Mouse (Mus musculus): Measurements from ENCODE around the gene Rita1. TPM values are rescaled to one million over a fixed set of nuclear protein-coding genes. Genes with fewer than 3 reads are reported as not detected.

The Rita1 gene
- polyA plus RNA-seq, 1 experiment from 2014 or later: 25.1 TPM

DNA sequence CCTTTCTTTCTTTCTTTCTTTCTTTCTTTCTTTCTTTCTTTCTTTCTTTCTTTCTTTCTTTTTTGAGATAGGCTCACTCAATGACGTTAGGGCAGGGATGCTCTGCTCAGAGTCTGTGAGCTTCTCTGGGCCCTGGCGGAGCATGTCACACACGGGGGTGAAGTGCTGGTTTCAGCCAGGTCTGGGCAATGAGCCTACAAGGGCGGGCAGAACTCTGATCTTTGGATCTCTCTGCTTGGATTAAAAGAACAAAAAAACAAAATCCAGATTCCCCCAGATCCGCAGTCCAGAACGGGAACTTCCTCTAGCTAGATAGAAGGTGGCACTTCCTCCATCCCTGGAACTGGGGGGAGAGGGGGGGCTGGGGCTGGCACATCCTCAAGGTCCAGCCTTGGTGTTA, 33.5 kb upstream of the Rita1 start:
- Histone ChIP-seq H3K27me3 (peaks cover 51% of the 10 kb centered on the region), H3K9ac (no peak overlapping the region), H3K36me3 (no peaks in the 10 kb centered on the region), H3K4me3 (no peak overlapping the region), H3K4me2 (no peak overlapping the region), H3K4me1 (replicated peaks) (peaks cover 11% of the 10 kb centered on the region), H3K27ac (replicated peaks) (no peak overlapping the region), H3K9me3 (no peaks in the 10 kb centered on the region)
- 73% methylated on average over 6 of the region's 6 CpGs for WGBS
- ATAC-seq (ENCODE audit: low read depth): no peak

DNA sequence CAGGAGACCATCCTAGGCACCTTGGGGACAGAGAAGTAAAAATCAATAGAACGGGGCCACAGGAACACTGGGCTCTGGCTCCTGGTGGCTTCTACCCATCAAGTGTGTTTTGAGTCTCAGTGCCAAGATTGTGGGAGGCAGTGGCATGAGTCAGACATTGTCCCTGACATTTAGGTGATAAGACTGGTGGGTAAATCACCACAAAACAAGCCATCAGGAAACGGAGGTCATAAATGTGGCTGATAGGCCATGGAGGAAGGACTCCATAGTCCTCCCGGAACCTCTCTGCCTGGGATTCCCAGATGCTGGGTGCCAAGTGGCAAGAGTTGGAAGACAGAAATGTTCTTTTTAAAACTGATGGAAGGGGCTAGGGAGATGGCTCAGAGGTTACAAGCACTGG, 31.8 kb upstream of the Rita1 start:
- H3K4me1 ChIP-seq (replicated peaks): peaks cover 9% of the 10 kb centered on the region
- H3K9me3 ChIP-seq: no peaks in the 10 kb centered on the region
- H3K27ac ChIP-seq (replicated peaks): no peak overlapping the region
- no peak overlapping the region for H3K4me2 ChIP-seq
- no peaks in the 10 kb centered on the region for H3K36me3 ChIP-seq
- no peak for ATAC-seq (ENCODE audit: low read depth)
- peaks cover 36% of the 10 kb centered on the region for H3K27me3 ChIP-seq
- WGBS: 77% methylated on average over 3 of the region's 3 CpGs
- H3K9ac ChIP-seq: no peak overlapping the region
- H3K4me3 ChIP-seq: no peak overlapping the region

GRCm38 (mm10) chr5:120643365-120644085, 31.1 kb upstream of the Rita1 start:
- Histone ChIP-seq H3K4me1 (replicated peaks) (peaks cover 2% of the 10 kb centered on the region), H3K27me3 (peaks cover 29% of the 10 kb centered on the region), H3K4me3 (no peak overlapping the region), H3K27ac (replicated peaks) (no peak overlapping the region), H3K4me2 (no peak overlapping the region), H3K9ac (no peak overlapping the region), H3K9me3 (no peaks in the 10 kb centered on the region), H3K36me3 (no peaks in the 10 kb centered on the region)
- 72% methylated on average over 14 of the region's 14 CpGs for WGBS
- ATAC-seq (ENCODE audit: low read depth): no peak

DNA sequence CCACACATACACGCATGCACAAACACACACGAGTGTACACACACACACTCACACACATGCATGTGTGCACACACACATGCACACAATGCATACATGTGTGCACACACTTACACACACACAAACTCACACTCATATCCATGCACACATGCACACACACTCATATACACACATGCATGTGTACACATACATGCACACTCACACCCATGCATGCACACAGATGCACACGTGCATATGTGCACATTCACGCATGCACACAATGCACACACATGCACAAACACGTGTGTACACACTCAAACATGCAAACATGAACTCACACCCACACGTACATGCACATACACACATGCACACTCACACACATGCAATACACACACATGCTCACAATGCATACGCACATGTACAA, 27.7 kb upstream of the Rita1 start:
- H3K9ac ChIP-seq: no peak overlapping the region
- H3K27ac ChIP-seq (replicated peaks): no peak overlapping the region
- no peaks in the 10 kb centered on the region for H3K36me3 ChIP-seq
- no peaks in the 10 kb centered on the region for H3K9me3 ChIP-seq
- WGBS: 88% methylated on average over 7 of the region's 7 CpGs
- H3K27me3 ChIP-seq: 0 out of 2 replicates have a peak, but pooled peaks cover 3% of the 10 kb centered on the region
- no peak overlapping the region for H3K4me3 ChIP-seq
- H3K4me1 ChIP-seq (replicated peaks): no peaks in the 10 kb centered on the region
- no peak overlapping the region for H3K4me2 ChIP-seq
- no peak for ATAC-seq (ENCODE audit: low read depth)

GRCm38 (mm10) chr5:120635633-120636032, 23.2 kb upstream of the Rita1 start:
- Histone ChIP-seq H3K36me3 (no peaks in the 10 kb centered on the region), H3K4me1 (replicated peaks) (no peaks in the 10 kb centered on the region), H3K9ac (no peak overlapping the region), H3K27me3 (peaks cover 13% of the 10 kb centered on the region; the same call in 1 of the 2 replicates), H3K4me3 (no peak overlapping the region), H3K9me3 (no peaks in the 10 kb centered on the region), H3K4me2 (no peak overlapping the region), H3K27ac (replicated peaks) (no peak overlapping the region)
- WGBS: 73% methylated on average over 5 of the region's 5 CpGs
- ATAC-seq (ENCODE audit: low read depth): no peak

GRCm38 (mm10) chr5:120634860-120635259, 22.5 kb upstream of the Rita1 start:
- Histone ChIP-seq H3K9ac (no peak overlapping the region), H3K9me3 (no peaks in the 10 kb centered on the region), H3K4me3 (no peak overlapping the region), H3K36me3 (no peaks in the 10 kb centered on the region), H3K4me1 (replicated peaks) (no peaks in the 10 kb centered on the region), H3K4me2 (no peak overlapping the region), H3K27me3 (peaks cover 21% of the 10 kb centered on the region), H3K27ac (replicated peaks) (no peak overlapping the region)
- 34% methylated on average over 5 of the region's 5 CpGs for WGBS
- ATAC-seq (ENCODE audit: low read depth): no peak

DNA sequence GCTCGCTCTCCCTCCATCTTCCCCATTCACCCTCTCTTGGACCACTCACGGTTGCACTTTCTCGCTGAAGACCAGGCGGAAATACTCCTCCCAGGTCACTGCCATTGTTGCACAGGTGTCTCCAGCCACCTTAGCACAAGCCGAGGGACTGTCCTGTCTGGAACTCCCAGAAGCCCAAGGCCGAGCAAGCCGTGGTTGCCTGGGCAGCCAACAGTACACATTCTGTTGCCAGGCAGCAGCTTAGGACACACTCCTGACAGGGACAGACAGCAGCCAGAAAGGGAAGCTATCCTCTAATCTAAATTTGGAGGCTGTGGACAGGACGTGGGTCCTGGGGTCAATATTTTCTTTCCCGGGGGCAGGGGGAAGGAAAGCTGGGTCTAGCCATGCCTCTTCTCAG, 21.7 kb upstream of the Rita1 start, which contains the start of gene Cfap73:
Cfap73 (minus strand) TSS at position 105 of the 400 bp plus-strand sequence.
- Histone ChIP-seq H3K27me3 (peaks cover 26% of the 10 kb centered on the region), H3K27ac (replicated peaks) (no peak within 1 kb of the TSS), H3K4me3 (no peak within 1 kb of the TSS), H3K4me2 (no peak within 1 kb of the TSS), H3K9ac (no peak within 1 kb of the TSS), H3K4me1 (replicated peaks) (no peaks in the 10 kb centered on the region), H3K36me3 (no peaks in the 10 kb centered on the region), H3K9me3 (no peaks in the 10 kb centered on the region)
- no peak for ATAC-seq (ENCODE audit: low read depth)
- WGBS: 63% methylated on average over 9 of the region's 9 CpGs

- 84% methylated on average over 5 of the region's 5 CpGs for WGBS
- H3K4me2 ChIP-seq: no peak overlapping the region
- H3K9me3 ChIP-seq: no peaks in the 10 kb centered on the region
- H3K27me3 ChIP-seq: peaks cover 26% of the 10 kb centered on the region
- no peak overlapping the region for H3K9ac ChIP-seq
- H3K36me3 ChIP-seq: peaks cover 17% of the 10 kb centered on the region
- H3K4me1 ChIP-seq (replicated peaks): peaks cover 6% of the 10 kb centered on the region; the same call in 1 of the 2 replicates
- no peak overlapping the region for H3K27ac ChIP-seq (replicated peaks)
- no peak overlapping the region for H3K4me3 ChIP-seq
- no peak for ATAC-seq (ENCODE audit: low read depth)
Observed at GRCm38 (mm10) chr5:120631892-120632291, 19.5 kb upstream of the Rita1 start.

DNA sequence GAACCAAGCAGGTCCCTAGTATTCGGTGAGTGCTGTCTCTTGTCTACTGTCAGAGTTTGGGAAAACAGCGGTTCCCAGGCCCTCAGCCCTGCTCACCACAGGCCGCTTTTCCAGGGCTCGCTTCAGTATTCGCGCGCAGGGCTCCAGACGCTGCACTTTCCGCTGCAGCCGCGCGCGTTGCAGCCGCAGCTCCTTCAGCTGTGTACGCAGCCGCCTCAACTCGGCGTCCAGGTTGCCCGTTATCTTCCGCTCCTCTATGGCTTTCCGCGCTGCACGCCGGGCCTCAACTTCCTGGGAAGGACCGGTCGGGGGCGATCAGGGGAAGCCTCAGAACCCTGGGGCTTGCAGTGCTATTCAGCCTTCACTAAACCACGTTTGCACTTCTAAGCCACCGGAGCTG, 18.7 kb upstream of the Rita1 start:
- Histone ChIP-seq H3K27me3 (peaks cover 26% of the 10 kb centered on the region), H3K9ac (peak overlapping the region; percentile 43; the same call in 1 of the 2 replicates), H3K4me2 (peak overlapping the region; percentile 45), H3K4me1 (replicated peaks) (peaks cover 6% of the 10 kb centered on the region; the same call in 1 of the 2 replicates), H3K9me3 (no peaks in the 10 kb centered on the region), H3K4me3 (no peak overlapping the region; the same call in 1 of the 2 replicates), H3K27ac (replicated peaks) (no peak overlapping the region), H3K36me3 (peaks cover 24% of the 10 kb centered on the region)
- ATAC-seq (ENCODE audit: low read depth): no peak
- 6% methylated on average over 29 of the region's 29 CpGs for WGBS

GRCm38 (mm10) chr5:120628624-120629023, 16.2 kb upstream of the Rita1 start:
- WGBS: 65% methylated on average over 7 of the region's 7 CpGs
- peaks cover 49% of the 10 kb centered on the region for H3K36me3 ChIP-seq
- H3K27me3 ChIP-seq: peaks cover 26% of the 10 kb centered on the region
- H3K4me3 ChIP-seq: no peak overlapping the region
- H3K9ac ChIP-seq: no peak overlapping the region
- ATAC-seq (ENCODE audit: low read depth): no peak
- H3K27ac ChIP-seq (replicated peaks): no peak overlapping the region
- no peak overlapping the region for H3K4me2 ChIP-seq
- no peaks in the 10 kb centered on the region for H3K9me3 ChIP-seq
- peaks cover 6% of the 10 kb centered on the region; the same call in 1 of the 2 replicates for H3K4me1 ChIP-seq (replicated peaks)

DNA sequence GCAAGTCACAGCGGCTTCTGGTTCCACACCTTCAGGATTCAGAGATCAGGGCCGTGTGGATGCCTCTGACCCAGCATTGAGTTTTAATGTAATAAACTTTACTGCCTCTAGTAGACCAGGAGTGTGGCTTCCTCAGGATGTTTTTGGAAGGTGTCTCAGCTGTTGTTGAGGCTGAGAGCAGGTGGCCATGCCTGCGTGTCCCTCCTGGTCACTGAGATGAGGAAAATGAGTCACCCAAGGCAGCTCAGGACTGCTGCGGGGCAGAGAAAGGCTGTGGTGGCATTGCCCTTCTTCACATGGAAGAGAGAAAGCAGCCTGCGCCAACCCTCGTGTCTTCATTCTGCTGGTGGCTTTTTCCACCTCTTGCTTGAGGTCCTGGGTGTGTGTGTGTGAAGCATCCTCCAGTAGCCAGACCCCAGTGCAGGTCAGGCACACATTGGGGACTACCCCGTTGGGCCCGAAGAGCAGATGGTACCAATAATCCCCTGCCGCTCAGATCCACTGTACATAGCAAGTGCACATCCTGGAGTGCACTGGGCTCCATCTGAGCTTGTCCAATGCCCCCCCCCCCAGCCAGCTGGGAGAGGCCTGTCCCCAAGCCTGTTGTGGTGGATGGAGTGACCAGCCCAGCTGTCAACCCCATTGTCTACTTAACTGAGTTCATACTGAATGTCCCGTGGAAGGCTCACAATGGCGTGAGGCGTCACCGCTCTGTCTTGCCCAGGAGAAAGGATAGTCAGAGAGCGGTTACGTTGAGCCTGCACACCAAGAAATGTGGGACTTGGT, 15.3 kb upstream of the Rita1 start:
- Histone ChIP-seq H3K27me3 (peaks cover 23% of the 10 kb centered on the region), H3K9ac (no peak overlapping the region), H3K4me1 (replicated peaks) (peaks cover 6% of the 10 kb centered on the region; the same call in 1 of the 2 replicates), H3K36me3 (peaks cover 59% of the 10 kb centered on the region), H3K27ac (replicated peaks) (no peak overlapping the region), H3K4me3 (no peak overlapping the region), H3K9me3 (no peaks in the 10 kb centered on the region), H3K4me2 (no peak overlapping the region)
- ATAC-seq (ENCODE audit: low read depth): no peak
- 85% methylated on average over 15 of the region's 15 CpGs for WGBS

DNA sequence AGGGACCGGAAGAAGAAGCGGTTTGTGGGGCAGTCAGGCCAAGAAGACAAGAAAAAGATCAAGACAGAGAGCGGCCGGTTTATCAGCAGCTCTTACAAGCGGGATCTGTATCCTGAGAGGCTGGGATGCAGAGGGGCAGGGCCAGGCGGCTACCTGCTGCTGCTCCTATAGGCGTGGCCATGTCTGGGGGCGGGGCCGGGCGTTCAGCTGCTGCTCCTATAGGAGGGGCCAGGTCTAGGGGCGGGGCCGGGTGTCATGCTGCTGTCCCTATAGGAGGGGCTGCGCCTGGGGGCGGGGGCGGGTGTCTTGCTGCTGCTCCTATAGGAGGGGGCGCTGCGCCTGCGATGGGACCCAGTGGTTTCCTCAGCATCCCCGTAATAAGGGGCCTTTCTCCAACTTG, 14.0 kb upstream of the Rita1 start:
- H3K27me3 ChIP-seq: peaks cover 18% of the 10 kb centered on the region
- WGBS: 32% methylated on average over 19 of the region's 19 CpGs
- H3K4me3 ChIP-seq: no peak overlapping the region
- H3K36me3 ChIP-seq: peaks cover 72% of the 10 kb centered on the region
- H3K9ac ChIP-seq: no peak overlapping the region
- peaks cover 13% of the 10 kb centered on the region for H3K4me1 ChIP-seq (replicated peaks)
- H3K9me3 ChIP-seq: no peaks in the 10 kb centered on the region
- no peak overlapping the region for H3K4me2 ChIP-seq
- ATAC-seq (ENCODE audit: low read depth): no peak
- H3K27ac ChIP-seq (replicated peaks): no peak overlapping the region

All from neural tube, embryonic 13.5 days (tissue).